Mouse (Mus musculus) forebrain, embryonic 13.5 days (tissue): ENCODE data around the gene Dpagt1. TPM values are rescaled to one million over a fixed set of nuclear protein-coding genes. Genes with fewer than 3 reads are reported as not detected.
A peak's percentile ranks its signal among the peaks of the same experiment; 100 is the strongest.
"Not testable (repeated sequence)": the region's sequence is repeated elsewhere in the genome, so short reads cannot be mapped to it uniquely, and the experiment has no call there.

Source experiments
- ATAC-seq: fragments of 200-750 bp; cut with Nextera tagmentation; 2 replicates; pipeline ENCODE4 v1.8.0; 2017
- H3K27ac ChIP-seq: fragments of 300-500 bp; sonication (generic); 2 replicates; pipeline ENCODE4 v1.5.1; 2015; ENCODE audit warnings: inconsistent platforms, mild to moderate bottlenecking, moderate library complexity
- H3K27me3 ChIP-seq: fragments of 300-500 bp; sonication (generic); 2 replicates; pipeline ENCODE4 v1.6.1; 2015; ENCODE audit warnings: mild to moderate bottlenecking, inconsistent platforms
- H3K36me3 ChIP-seq: fragments of 300-500 bp; sonication (generic); 2 replicates; pipeline ENCODE4 v1.6.1; 2015; ENCODE audit warnings: mild to moderate bottlenecking, inconsistent platforms; ENCODE audit not compliant: poor library complexity, severe bottlenecking
- H3K4me1 ChIP-seq: fragments of 300-500 bp; sonication (generic); 2 replicates; pipeline ENCODE4 v1.6.1; 2015; ENCODE audit warnings: inconsistent platforms
- H3K4me2 ChIP-seq: fragments of 300-500 bp; sonication (generic); 2 replicates; pipeline ENCODE4 v1.6.1; 2015; ENCODE audit warnings: inconsistent platforms, mild to moderate bottlenecking, moderate library complexity
- H3K4me3 ChIP-seq: fragments of 300-500 bp; sonication (generic); 2 replicates; pipeline ENCODE4 v1.5.1; 2015; ENCODE audit warnings: mild to moderate bottlenecking, inconsistent platforms
- H3K9ac ChIP-seq: fragments of 300-500 bp; sonication (generic); 2 replicates; pipeline ENCODE4 v1.6.1; 2015; ENCODE audit warnings: mild to moderate bottlenecking, inconsistent platforms
- H3K9me3 ChIP-seq: fragments of 300-500 bp; sonication (generic); replicated peaks from 2 replicates; pipeline ENCODE4 v1.6.1; 2016; ENCODE audit warnings: inconsistent platforms
- WGBS: fragments of 180-500 bp; shearing (Covaris S2); methylation state at CpG from one replicate; pipeline ENCODE4 v1.1.7; 2015; 5-methylcytosine and 5-hydroxymethylcytosine counted together
- polyA plus RNA-seq: library from polyadenylated mRNA; unstranded; fragments of >200 nt; fragmentation: Nextera tagmentation; extraction: Ambion mirVana; gene quantifications from 2 replicates; pipeline ENCODE4 v1.2.1, GENCODE M21; 2015

Gene Dpagt1
- polyA plus RNA-seq, 1 experiment from 2014 or later: 36.8 TPM

GRCm38 (mm10) chr9:44334396-44335330 lies 8.8 kb downstream of the Dpagt1 start, which contains the start of gene H2afx:
H2afx (plus strand) TSS chr9:44334694.
- H3K36me3 ChIP-seq: peaks cover 72% of the 10 kb centered on the region
- peak within 1 kb of the TSS; percentile 98 for H3K27ac ChIP-seq
- H3K9me3 ChIP-seq: no peaks in the 10 kb centered on the region; the same call in 1 of the 2 replicates
- H3K4me1 ChIP-seq: peaks cover 23% of the 10 kb centered on the region
- peak; percentile 95 for ATAC-seq
- peak within 1 kb of the TSS; percentile 92 for H3K4me3 ChIP-seq
- WGBS: under 1% methylated on average over 84 of the region's 91 CpGs
- H3K9ac ChIP-seq: peak within 1 kb of the TSS; percentile 98
- peak within 1 kb of the TSS; percentile 81 for H3K4me2 ChIP-seq
- no peaks in the 10 kb centered on the region for H3K27me3 ChIP-seq

GRCm38 (mm10) chr9:44335331-44336092 lies 9.7 kb downstream of the Dpagt1 start:
- H3K9me3 ChIP-seq: no peaks in the 10 kb centered on the region; the same call in 1 of the 2 replicates
- peak overlapping the region; percentile 98 for H3K27ac ChIP-seq
- peak overlapping the region; percentile 81 for H3K4me2 ChIP-seq
- peaks cover 70% of the 10 kb centered on the region for H3K36me3 ChIP-seq
- ATAC-seq: peak; percentile 28; the same call in 1 of the 2 replicates
- WGBS: under 1% methylated on average over 50 of the region's 50 CpGs
- peak overlapping the region; percentile 98 for H3K9ac ChIP-seq
- H3K27me3 ChIP-seq: no peaks in the 10 kb centered on the region
- H3K4me3 ChIP-seq: peak overlapping the region; percentile 92
- H3K4me1 ChIP-seq: peaks cover 23% of the 10 kb centered on the region

- peak overlapping the region; percentile 81 for H3K4me2 ChIP-seq
- peaks cover 68% of the 10 kb centered on the region for H3K36me3 ChIP-seq
- H3K4me3 ChIP-seq: peak overlapping the region; percentile 92
- WGBS: 0% methylated on average over 5 of the region's 5 CpGs
- peak overlapping the region; percentile 98; the same call in 1 of the 2 replicates for H3K27ac ChIP-seq
- ATAC-seq: no peak
- H3K9ac ChIP-seq: peak overlapping the region; percentile 98
- peaks cover 23% of the 10 kb centered on the region for H3K4me1 ChIP-seq
- H3K9me3 ChIP-seq: no peaks in the 10 kb centered on the region; the same call in 1 of the 2 replicates
- no peaks in the 10 kb centered on the region for H3K27me3 ChIP-seq
Observed at GRCm38 (mm10) chr9:44336093-44336406, 10.2 kb downstream of the Dpagt1 start.

GRCm38 (mm10) chr9:44336513-44336912 lies 10.7 kb downstream of the Dpagt1 start:
- Histone ChIP-seq H3K4me1 (peaks cover 23% of the 10 kb centered on the region), H3K36me3 (peaks cover 68% of the 10 kb centered on the region), H3K4me3 (peak overlapping the region; percentile 92), H3K4me2 (peak overlapping the region; percentile 81), H3K9ac (peak overlapping the region; percentile 98)
- H3K9me3 ChIP-seq, ATAC-seq, H3K27ac ChIP-seq, H3K27me3 ChIP-seq: not testable (repeated sequence)
- WGBS: 21% methylated on average over 4 of the region's 4 CpGs

DNA sequence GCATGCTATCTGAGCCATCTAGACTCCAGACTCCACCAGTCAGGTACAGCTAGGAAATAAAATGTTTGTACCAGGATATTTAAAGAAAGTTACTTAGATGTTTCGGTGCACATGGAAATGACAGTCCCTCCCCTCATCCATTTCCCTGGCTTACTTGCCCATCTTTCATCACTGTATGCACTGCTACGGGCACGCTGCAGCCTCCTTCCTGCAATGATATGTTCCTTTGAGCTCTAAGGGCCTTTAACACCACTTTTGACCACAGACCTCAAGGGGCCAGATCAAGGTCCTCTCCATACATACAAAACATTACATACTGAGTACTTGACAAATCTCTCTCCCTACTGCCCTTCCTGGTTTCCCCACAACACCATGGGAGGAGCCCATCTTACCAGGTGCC lies 11.1 kb downstream of the Dpagt1 start:
- Histone ChIP-seq H3K27ac (no peak overlapping the region; the same call in 1 of the 2 replicates), H3K4me2 (peak overlapping the region; percentile 81), H3K9ac (peak overlapping the region; percentile 98), H3K9me3 (no peaks in the 10 kb centered on the region; the same call in 1 of the 2 replicates), H3K27me3 (no peaks in the 10 kb centered on the region), H3K4me3 (peak overlapping the region; percentile 92), H3K4me1 (peaks cover 23% of the 10 kb centered on the region), H3K36me3 (peaks cover 65% of the 10 kb centered on the region)
- ATAC-seq: no peak
- WGBS: 84% methylated on average over 3 of the region's 3 CpGs

DNA sequence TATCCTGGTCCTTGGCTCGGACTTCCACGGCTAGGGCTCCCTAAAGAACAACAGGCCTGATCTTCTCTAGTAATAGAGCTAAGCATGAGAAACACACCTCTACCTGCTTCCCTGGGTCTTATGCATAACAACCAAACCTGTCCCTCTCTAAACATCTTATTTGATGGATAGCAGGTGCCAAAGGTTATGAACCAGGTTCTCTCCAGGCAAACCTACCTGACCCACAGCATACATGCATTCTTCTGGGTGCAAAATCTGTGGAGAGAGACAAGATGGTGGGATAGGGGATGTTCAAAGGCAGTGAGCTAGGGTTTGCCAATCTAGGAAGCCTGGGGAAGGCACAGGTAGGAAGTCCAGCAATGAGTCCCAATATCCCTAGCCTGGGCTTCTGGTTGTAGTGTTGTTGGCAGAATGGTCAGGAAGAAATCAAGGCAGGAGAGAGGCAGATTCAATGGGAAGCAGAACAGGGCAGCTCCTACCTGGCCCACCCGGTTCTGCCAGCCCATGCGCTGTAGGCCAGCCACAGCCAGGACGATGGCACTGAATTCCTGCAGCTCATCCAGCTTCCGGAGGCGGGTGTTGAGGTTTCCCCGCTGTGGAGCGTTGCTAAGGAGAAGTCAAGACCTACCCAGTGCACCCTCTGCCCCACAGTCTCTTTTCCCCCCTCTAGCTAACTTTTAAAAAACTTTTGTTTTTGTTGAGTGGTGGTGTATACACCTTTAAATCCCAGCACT lies 11.8 kb downstream of the Dpagt1 start:
- H3K4me3 ChIP-seq: peak overlapping the region; percentile 92
- ATAC-seq: no peak
- H3K9me3 ChIP-seq: no peaks in the 10 kb centered on the region; the same call in 1 of the 2 replicates
- H3K27me3 ChIP-seq: no peaks in the 10 kb centered on the region
- peak overlapping the region; percentile 98 for H3K9ac ChIP-seq
- H3K36me3 ChIP-seq: peaks cover 60% of the 10 kb centered on the region
- peak overlapping the region; percentile 81 for H3K4me2 ChIP-seq
- H3K4me1 ChIP-seq: peaks cover 25% of the 10 kb centered on the region
- 64% methylated on average over 9 of the region's 9 CpGs for WGBS
- peak overlapping the region; percentile 21; the same call in 1 of the 2 replicates for H3K27ac ChIP-seq

DNA sequence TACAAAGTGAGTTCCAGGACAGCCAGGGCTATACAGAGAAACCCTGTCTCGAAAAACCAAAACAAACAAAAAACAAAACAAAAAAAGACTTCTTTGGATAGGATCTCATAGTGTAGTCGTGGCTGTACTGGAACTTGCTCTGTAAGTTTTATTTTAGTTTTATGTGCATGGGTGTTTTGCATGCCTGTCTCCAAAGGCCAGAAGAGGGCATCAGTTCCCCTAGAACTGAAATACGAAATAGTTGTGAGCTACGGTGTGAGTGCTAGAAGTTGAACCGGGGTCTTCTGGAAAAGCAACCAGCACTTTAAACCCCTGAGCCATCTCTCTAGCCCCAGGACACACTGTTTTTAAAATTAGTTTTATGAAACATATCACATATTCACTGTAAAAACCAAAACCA lies 12.8 kb downstream of the Dpagt1 start:
- Histone ChIP-seq H3K27ac (no peak overlapping the region), H3K4me2 (no peak overlapping the region), H3K27me3 (no peaks in the 10 kb centered on the region), H3K9ac (no peak overlapping the region), H3K4me1 (peaks cover 34% of the 10 kb centered on the region), H3K4me3 (no peak overlapping the region), H3K9me3 (no peaks in the 10 kb centered on the region; the same call in 1 of the 2 replicates), H3K36me3 (peaks cover 50% of the 10 kb centered on the region)
- no peak for ATAC-seq
- WGBS: 84% methylated on average over 5 of the region's 5 CpGs

- Histone ChIP-seq H3K4me3 (no peak overlapping the region), H3K27me3 (no peaks in the 10 kb centered on the region), H3K9me3 (no peaks in the 10 kb centered on the region), H3K4me1 (peaks cover 32% of the 10 kb centered on the region), H3K27ac (no peak overlapping the region), H3K36me3 (peaks cover 55% of the 10 kb centered on the region), H3K9ac (no peak overlapping the region), H3K4me2 (no peak overlapping the region)
- ATAC-seq: no peak
- WGBS: 96% methylated on average over 5 of the region's 5 CpGs
Observed at GRCm38 (mm10) chr9:44341487-44341886, 15.7 kb downstream of the Dpagt1 start.

GRCm38 (mm10) chr9:44342173-44342572 lies 16.4 kb downstream of the Dpagt1 start:
- Histone ChIP-seq H3K9me3 (no peaks in the 10 kb centered on the region), H3K4me3 (no peak overlapping the region), H3K9ac (no peak overlapping the region), H3K27ac (no peak overlapping the region), H3K4me2 (no peak overlapping the region), H3K27me3 (no peaks in the 10 kb centered on the region), H3K4me1 (peaks cover 25% of the 10 kb centered on the region), H3K36me3 (peaks cover 55% of the 10 kb centered on the region)
- no peak for ATAC-seq
- 94% methylated on average over 3 of the region's 3 CpGs for WGBS

GRCm38 (mm10) chr9:44342605-44343004 lies 16.8 kb downstream of the Dpagt1 start:
- ATAC-seq: no peak
- H3K9me3 ChIP-seq: no peaks in the 10 kb centered on the region
- peaks cover 20% of the 10 kb centered on the region for H3K4me1 ChIP-seq
- no peak overlapping the region; the same call in 1 of the 2 replicates for H3K9ac ChIP-seq
- H3K27me3 ChIP-seq: no peaks in the 10 kb centered on the region
- H3K4me3 ChIP-seq: no peak overlapping the region
- no peak overlapping the region for H3K27ac ChIP-seq
- WGBS: 92% methylated on average over 1 of the region's 1 CpGs
- peaks cover 55% of the 10 kb centered on the region for H3K36me3 ChIP-seq
- peak overlapping the region; percentile 71; the same call in 1 of the 2 replicates for H3K4me2 ChIP-seq

DNA sequence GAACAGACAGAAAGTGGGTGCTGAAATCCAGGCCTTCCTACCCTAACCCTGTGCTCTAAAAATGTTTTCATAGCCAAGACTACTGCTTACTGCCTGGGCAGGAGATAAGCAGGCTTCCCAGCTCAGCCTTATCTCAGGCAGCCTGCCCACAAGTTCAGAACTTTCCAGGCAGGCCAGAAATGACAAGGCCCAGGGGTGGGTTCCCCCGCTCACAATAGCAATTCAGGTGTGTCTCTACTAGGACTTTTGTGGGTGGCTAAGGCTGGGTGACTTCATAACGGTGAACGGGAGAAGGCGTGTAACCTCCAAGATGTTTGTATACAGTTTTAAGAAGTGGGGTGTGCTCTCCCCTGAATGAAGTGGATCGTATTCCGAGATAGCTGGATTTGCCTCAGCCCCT lies 17.5 kb downstream of the Dpagt1 start:
- peak overlapping the region; percentile 84 for H3K4me3 ChIP-seq
- peak overlapping the region; percentile 71 for H3K4me2 ChIP-seq
- peaks cover 17% of the 10 kb centered on the region for H3K4me1 ChIP-seq
- peak overlapping the region; percentile 80 for H3K9ac ChIP-seq
- H3K36me3 ChIP-seq: peaks cover 55% of the 10 kb centered on the region
- no peaks in the 10 kb centered on the region for H3K9me3 ChIP-seq
- ATAC-seq: no peak
- WGBS: 13% methylated on average over 6 of the region's 6 CpGs
- no peaks in the 10 kb centered on the region for H3K27me3 ChIP-seq
- peak overlapping the region; percentile 96 for H3K27ac ChIP-seq
